Mouse (Mus musculus) heart, postnatal 4 days (tissue): ENCODE measurements around the gene Gucy2c. TPM values are rescaled to one million over a fixed set of nuclear protein-coding genes. Genes with fewer than 3 reads are reported as not detected.
A peak's percentile ranks its signal among the peaks of the same experiment; 100 is the strongest.

Experiments
- DNase-seq: peaks from one replicate; pipeline ENCODE4 v3.0.0; 2021
- total RNA-seq, 2 experiments: library from RNA; stranded (reverse); gene quantifications; 2 replicates each; pipeline ENCODE4 v1.2.3; 2021

Gene Gucy2c
- total RNA-seq, 2 experiments from 2014 or later, result not detected

GRCm38 (mm10) chr6:136728144-136728543, 53.4 kb downstream of the Gucy2c start:
- DNase-seq, result no peak

- DNase-seq, result no peak
Measured at GRCm38 (mm10) chr6:136723171-136723570, 58.4 kb downstream of the Gucy2c start.

DNA sequence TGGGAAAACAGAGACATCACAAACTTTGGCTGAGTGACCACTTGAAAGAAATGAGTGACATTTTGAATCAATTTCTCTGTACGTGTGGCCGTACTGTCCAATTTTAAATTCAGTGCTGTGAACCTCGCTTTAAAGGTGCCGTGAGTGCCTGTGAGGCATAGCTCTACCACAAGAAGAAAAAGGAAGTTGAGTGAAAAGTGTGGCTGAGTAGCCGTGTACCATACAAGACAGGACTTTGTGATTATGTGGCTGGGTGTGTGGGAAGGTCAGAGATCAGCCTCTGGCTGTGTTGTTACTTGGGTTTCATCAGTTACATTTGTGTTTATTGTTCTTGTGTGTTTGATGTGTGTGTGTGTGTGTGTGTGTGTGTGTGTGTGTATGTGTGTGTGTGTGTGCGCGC, 59.0 kb downstream of the Gucy2c start:
- DNase-seq, result no peak

GRCm38 (mm10) chr6:136721925-136722324, 59.6 kb downstream of the Gucy2c start:
- DNase-seq, result peak; percentile 75

- peak; percentile 17 for DNase-seq
Measured at GRCm38 (mm10) chr6:136720436-136720835, 61.1 kb downstream of the Gucy2c start.

- DNase-seq, result no peak
Measured at GRCm38 (mm10) chr6:136715881-136716431, 65.6 kb downstream of the Gucy2c start.

- DNase-seq, result no peak
Measured at GRCm38 (mm10) chr6:136714097-136714496, 67.5 kb downstream of the Gucy2c start.

- no peak for DNase-seq
Measured at GRCm38 (mm10) chr6:136710408-136710807, 71.2 kb downstream of the Gucy2c start.

- no peak for DNase-seq
Measured at GRCm38 (mm10) chr6:136708597-136708996, 73.0 kb downstream of the Gucy2c start.

GRCm38 (mm10) chr6:136701878-136702277, 79.7 kb downstream of the Gucy2c start:
- no peak for DNase-seq

- DNase-seq, result no peak
Measured at GRCm38 (mm10) chr6:136701185-136701584, 80.4 kb downstream of the Gucy2c start.

- DNase-seq, result no peak
Measured at GRCm38 (mm10) chr6:136691314-136691713, 90.3 kb downstream of the Gucy2c start.

DNA sequence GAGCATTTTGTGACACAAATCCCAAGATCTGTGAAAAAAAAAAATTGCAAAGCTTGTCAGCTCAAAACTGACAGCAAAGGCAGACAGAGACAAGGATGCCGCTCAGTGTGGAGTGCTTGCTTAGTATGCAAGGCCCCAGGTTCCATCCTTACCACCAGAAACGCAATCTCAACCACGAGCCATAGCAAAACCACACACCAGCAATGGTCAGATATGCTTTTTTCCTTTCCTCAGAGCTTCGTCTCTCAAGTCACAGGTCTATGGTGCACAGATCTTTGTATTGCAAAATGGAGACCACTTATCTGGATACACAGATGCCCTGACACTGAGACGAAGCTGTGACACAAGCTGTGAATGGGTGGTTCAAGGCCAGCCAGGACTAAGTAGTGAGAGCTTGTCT, 91.0 kb downstream of the Gucy2c start:
- DNase-seq, result no peak

DNA sequence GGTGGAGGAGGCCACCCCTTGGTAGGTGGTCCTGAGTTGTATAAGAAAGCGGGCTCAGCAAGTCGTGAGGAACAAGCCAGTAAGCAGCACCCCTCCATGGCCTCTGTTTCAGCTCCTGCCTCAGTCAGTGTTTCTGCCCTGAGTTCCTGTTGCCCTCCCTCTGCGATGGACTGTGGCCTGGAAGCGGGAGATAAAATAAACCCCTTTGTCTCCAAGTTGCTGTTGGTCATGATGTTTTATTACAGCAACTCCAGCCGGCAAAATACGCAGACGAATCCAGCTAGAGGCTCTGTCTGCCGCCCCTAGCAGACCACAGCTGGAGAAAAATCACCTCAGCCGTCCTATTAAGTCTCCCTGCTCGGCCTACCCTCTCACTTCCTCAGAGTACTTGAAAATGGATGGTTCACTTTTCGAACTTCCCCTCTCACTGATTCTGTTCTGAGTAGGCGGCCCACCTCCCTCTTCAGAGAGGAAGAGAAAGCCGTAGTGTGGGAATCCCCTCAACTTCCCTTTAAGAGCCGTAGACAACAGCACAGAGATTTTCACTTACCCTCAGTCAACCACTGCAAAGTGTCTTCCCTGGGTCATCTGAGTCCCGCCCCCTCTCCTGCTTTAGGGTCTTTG, 91.7 kb downstream of the Gucy2c start:
- no peak for DNase-seq

- no peak for DNase-seq
Measured at GRCm38 (mm10) chr6:136685433-136685832, 96.1 kb downstream of the Gucy2c start.

- no peak for DNase-seq
Measured at GRCm38 (mm10) chr6:136683410-136684334, 97.9 kb downstream of the Gucy2c start.

- peak; percentile 17 for DNase-seq
Measured at GRCm38 (mm10) chr6:136679381-136679780, 102.2 kb downstream of the Gucy2c start.

DNA sequence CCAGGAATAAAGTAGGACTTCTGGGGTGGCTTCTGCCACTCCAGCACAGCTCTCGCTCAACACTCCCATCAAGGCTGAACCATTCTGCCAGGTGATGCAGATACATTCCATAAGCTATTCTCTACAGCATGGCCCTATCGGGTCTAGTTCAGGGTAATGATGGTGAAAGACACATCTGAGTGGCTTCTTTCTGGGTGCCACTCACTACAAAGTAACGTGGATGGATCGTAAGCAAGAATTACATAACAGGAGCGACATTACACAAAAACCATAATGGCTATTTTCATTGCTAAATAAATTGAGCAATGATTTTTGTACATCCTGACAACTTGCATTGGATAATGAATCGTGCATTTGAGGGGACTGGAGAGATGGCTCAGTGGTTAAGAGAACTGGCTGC, 106.6 kb downstream of the Gucy2c start:
- no peak for DNase-seq

- peak; percentile 79 for DNase-seq
Measured at GRCm38 (mm10) chr6:136672467-136672866, 109.1 kb downstream of the Gucy2c start.

- no peak for DNase-seq
Measured at GRCm38 (mm10) chr6:136669274-136669673, 112.3 kb downstream of the Gucy2c start.

- no peak for DNase-seq
Measured at GRCm38 (mm10) chr6:136668266-136668986, 113.1 kb downstream of the Gucy2c start.

GRCm38 (mm10) chr6:136662063-136662462, 119.5 kb downstream of the Gucy2c start:
- peak; percentile 8 for DNase-seq

DNA sequence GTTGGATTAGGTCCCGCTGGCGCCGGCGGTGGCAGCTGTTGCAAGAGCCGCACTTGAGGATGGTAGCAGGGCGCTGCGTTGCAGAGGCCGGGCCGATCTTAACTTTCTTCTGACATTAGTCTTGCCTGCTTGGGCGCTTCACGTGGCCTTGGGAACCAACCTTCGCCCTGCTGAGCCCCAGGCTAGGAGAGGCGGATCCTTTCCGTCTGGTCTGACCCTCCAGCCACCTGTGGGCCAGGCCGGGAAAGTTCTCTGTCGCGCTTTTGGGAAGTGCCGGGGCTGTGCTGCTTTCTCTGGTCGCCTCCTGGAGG, 119.9 kb downstream of the Gucy2c start, which contains the start of gene Plbd1:
Plbd1 (minus strand) TSS at position 223 of the 311 bp plus-strand sequence.
- DNase-seq, result peak; percentile 73
